Comparison of ENCODE assay signal across 24 mouse cellular contexts in genomic region chr1:188755031-188755430, GRCm38 (mm10).
DNase-seq lines count a peak whose midpoint lies in the region; ATAC-seq and TF ChIP-seq lines count a peak whose summit lies in the region.
"Had no signal": no experiment of that assay in that cellular context is flagged by ENCODE, and none has a peak within 500 bp of the region (broad histone marks: within the 10 kb centered on the region; RNA-seq: fewer than 3 reads in every experiment).

No protein-coding gene starts in this region.

- peaks cover 10% of the 10 kb centered on the region for H3K4me1 ChIP-seq in hindbrain, embryonic 10.5 days (replicated peaks)
- H3K4me1 ChIP-seq in hindbrain, embryonic 13.5 days (replicated peaks) = peaks cover 3% of the 10 kb centered on the region
- no peaks in the 10 kb centered on the region for H3K4me1 ChIP-seq in lung, embryonic 16.5 days (replicated peaks; ENCODE audit: control insufficient read depth, insufficient read depth, low read length)
- H3K4me1 ChIP-seq in midbrain, postnatal 0 days (ENCODE audit: insufficient read depth, low read length) = no peaks in the 10 kb centered on the region
- H3K4me1 ChIP-seq: heart, embryonic 15.5 days; neural tube, embryonic 12.5 days had no signal

- no peak overlapping the region for H3K9ac ChIP-seq in hindbrain, embryonic 13.5 days
- no peak overlapping the region for H3K9ac ChIP-seq in lung, embryonic 16.5 days (ENCODE audit: low read length)
- H3K9ac ChIP-seq in midbrain, postnatal 0 days (replicated peaks; ENCODE audit: low read length, poor library complexity, severe bottlenecking) = no peak overlapping the region
- H3K9ac ChIP-seq: forebrain, postnatal 0 days; heart, embryonic 15.5 days; neural tube, embryonic 12.5 days had no signal

- H3K36me3 ChIP-seq in hindbrain, embryonic 10.5 days = no peaks in the 10 kb centered on the region
- no peaks in the 10 kb centered on the region for H3K36me3 ChIP-seq in hindbrain, embryonic 13.5 days
- H3K36me3 ChIP-seq in lung, embryonic 16.5 days (ENCODE audit: control insufficient read depth, insufficient read depth, low read length) = no peaks in the 10 kb centered on the region
- no peaks in the 10 kb centered on the region for H3K36me3 ChIP-seq in midbrain, postnatal 0 days (ENCODE audit: insufficient read depth, low read length)
- H3K36me3 ChIP-seq: heart, embryonic 15.5 days; neural tube, embryonic 12.5 days had no signal

- peak; percentile 9 for DNase-seq in hindbrain, embryonic 10.5 days (ENCODE audit: low spot score)
- no peak for DNase-seq in lung, postnatal 36 days
- peak; percentile 13 for DNase-seq in embryo, embryonic 10.5 days (ENCODE audit: low spot score)
- DNase-seq in midbrain, postnatal 0 days (ENCODE audit: low spot score) = peak; percentile 9
- DNase-seq: adrenal gland, adult 2 months; cerebellum, adult 11-12 months; cerebellum, postnatal 10 days; forebrain, postnatal 0 days; gastrocnemius, postnatal 25 days; heart, adult 2 months; heart, postnatal 36 days; kidney, adult 2 months; kidney, postnatal 36 days; layer of hippocampus, postnatal 36 days; lung, postnatal 4 days; right cerebral cortex, adult 18-20 months; right cerebral cortex, postnatal 4 days; thymus, postnatal 25 days had no signal

- no peak for TF ChIP-seq CTCF in midbrain, postnatal 0 days (IDR thresholded peaks at IDR 0.05)

- no peaks in the 10 kb centered on the region for H3K27me3 ChIP-seq in hindbrain, embryonic 10.5 days (ENCODE audit: insufficient read depth, poor library complexity, severe bottlenecking)
- no peaks in the 10 kb centered on the region for H3K27me3 ChIP-seq in hindbrain, embryonic 13.5 days
- H3K27me3 ChIP-seq in lung, embryonic 16.5 days (ENCODE audit: control insufficient read depth, insufficient read depth, low read depth, low read length) = no peaks in the 10 kb centered on the region
- H3K27me3 ChIP-seq in midbrain, postnatal 0 days (ENCODE audit: insufficient read depth, low read length) = no peaks in the 10 kb centered on the region
- H3K27me3 ChIP-seq: heart, embryonic 15.5 days; neural tube, embryonic 12.5 days had no signal

- no peak overlapping the region for H3K27ac ChIP-seq in hindbrain, embryonic 10.5 days
- no peak overlapping the region for H3K27ac ChIP-seq in hindbrain, embryonic 13.5 days
- no peak overlapping the region for H3K27ac ChIP-seq in lung, embryonic 16.5 days (ENCODE audit: low read length)
- H3K27ac ChIP-seq in midbrain, postnatal 0 days (ENCODE audit: low read depth, low read length) = no peak overlapping the region
- H3K27ac ChIP-seq: heart, adult 2 months; heart, embryonic 15.5 days; neural tube, embryonic 12.5 days had no signal

- H3K4me3 ChIP-seq in hindbrain, embryonic 10.5 days = no peak overlapping the region
- no peak overlapping the region for H3K4me3 ChIP-seq in hindbrain, embryonic 13.5 days
- H3K4me3 ChIP-seq in lung, embryonic 16.5 days (ENCODE audit: low read length) = no peak overlapping the region
- no peak overlapping the region for H3K4me3 ChIP-seq in midbrain, postnatal 0 days (ENCODE audit: low read depth, low read length)
- H3K4me3 ChIP-seq: heart, adult 2 months; heart, embryonic 15.5 days; neural tube, embryonic 12.5 days had no signal

- H3K4me2 ChIP-seq in hindbrain, embryonic 13.5 days = no peak overlapping the region
- H3K4me2 ChIP-seq in lung, embryonic 16.5 days (ENCODE audit: low read depth, low read length) = 0 out of 2 replicates have a peak overlapping the region, but pooled peaks have one; percentile 12
- H3K4me2 ChIP-seq in midbrain, postnatal 0 days (ENCODE audit: low read depth, low read length, poor library complexity, severe bottlenecking) = no peak overlapping the region
- H3K4me2 ChIP-seq: heart, embryonic 15.5 days; neural tube, embryonic 12.5 days had no signal

- no peak for ATAC-seq in hindbrain, embryonic 13.5 days (ENCODE audit: low FRiP score)
- ATAC-seq in lung, embryonic 16.5 days (ENCODE audit: low read depth) = no peak
- ATAC-seq in midbrain, postnatal 0 days (ENCODE audit: low FRiP score) = no peak
- no peak for ATAC-seq in erythroblast, adult 5-6 weeks (replicated peaks; ENCODE audit: low FRiP score, poor library complexity, severe bottlenecking)
- ATAC-seq: forebrain, postnatal 0 days; inflammation-experienced regulatory T-cells, adult 6 months had no signal

- no peaks in the 10 kb centered on the region for H3K9me3 ChIP-seq in hindbrain, embryonic 10.5 days
- H3K9me3 ChIP-seq in hindbrain, embryonic 13.5 days = no peaks in the 10 kb centered on the region
- H3K9me3 ChIP-seq in lung, embryonic 16.5 days (ENCODE audit: control insufficient read depth, low read length) = no peaks in the 10 kb centered on the region
- no peaks in the 10 kb centered on the region for H3K9me3 ChIP-seq in midbrain, postnatal 0 days (ENCODE audit: low read length)
- H3K9me3 ChIP-seq: heart, embryonic 15.5 days; neural tube, embryonic 12.5 days had no signal

- WGBS in hindbrain, embryonic 10.5 days = 46% methylated on average over 15 of the region's 15 CpGs
- 26% methylated on average over 15 of the region's 15 CpGs for WGBS in hindbrain, embryonic 13.5 days
- 41% methylated on average over 15 of the region's 15 CpGs for WGBS in lung, embryonic 16.5 days
- 44% methylated on average over 15 of the region's 15 CpGs for WGBS in midbrain, postnatal 0 days
